22 mouse cellular contexts compared by ENCODE assay signal in the genomic region with DNA sequence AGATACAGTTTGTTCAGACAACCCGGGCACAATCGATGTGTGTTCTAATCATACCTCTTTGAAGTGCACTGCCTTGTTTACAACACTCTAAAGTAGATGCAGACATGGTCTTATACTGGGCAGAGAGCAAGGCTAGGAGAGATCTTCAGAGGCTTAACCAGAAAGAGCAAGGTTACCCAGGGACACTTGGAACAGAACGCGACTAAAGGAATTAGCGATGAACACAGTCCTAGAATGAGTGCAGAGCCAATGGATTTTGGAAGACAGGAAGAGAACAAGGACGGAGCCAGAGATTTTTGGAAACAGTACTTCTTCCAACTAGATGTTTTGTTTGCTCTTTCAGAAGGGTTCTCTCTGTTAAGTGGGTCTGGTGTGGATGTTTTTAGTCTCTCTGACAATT.
DNase-seq lines count a peak whose midpoint lies in the region; ATAC-seq lines count a peak whose summit lies in the region.
"Had no signal": no experiment of that assay in that cellular context is flagged by ENCODE, and none has a peak within 500 bp of the region (broad histone marks: within the 10 kb centered on the region; RNA-seq: fewer than 3 reads in every experiment).

No protein-coding gene starts in this region.

- intact Hi-C loops in heart, postnatal 10 days (cut with DNase I): loop anchor here (2.0 kb wide), 2 partner anchors 53 to 159 kb away; no protein-coding TSS in a partner anchor
- intact Hi-C loops in heart, postnatal 36 days (cut with DNase I): loop anchor here (2.0 kb wide), 1 partner anchor 165 kb away; the partner anchor contains the start of gene Pex7

- 84% methylated on average over 6 of the region's 6 CpGs for WGBS in intestine, embryonic 15.5 days

- no peak overlapping the region for H3K4me3 ChIP-seq in intestine, embryonic 15.5 days (replicated peaks)
- H3K4me3 ChIP-seq: embryonic facial prominence, embryonic 12.5 days; forebrain, embryonic 13.5 days; hindbrain, embryonic 13.5 days had no signal

- H3K4me1 ChIP-seq in intestine, embryonic 15.5 days (replicated peaks): no peaks in the 10 kb centered on the region
- H3K4me1 ChIP-seq: embryonic facial prominence, embryonic 12.5 days; forebrain, embryonic 13.5 days; hindbrain, embryonic 13.5 days had no signal

- no peaks in the 10 kb centered on the region for H3K27me3 ChIP-seq in intestine, embryonic 15.5 days (replicated peaks)
- H3K27me3 ChIP-seq: embryonic facial prominence, embryonic 12.5 days; forebrain, embryonic 13.5 days; hindbrain, embryonic 13.5 days had no signal

- H3K9me3 ChIP-seq in intestine, embryonic 15.5 days: no peaks in the 10 kb centered on the region
- H3K9me3 ChIP-seq: embryonic facial prominence, embryonic 12.5 days; forebrain, embryonic 13.5 days; hindbrain, embryonic 13.5 days had no signal

- peak; percentile 10 for DNase-seq in adrenal gland, postnatal 10 days
- no peak for DNase-seq in adrenal gland, postnatal 36 days
- peak; percentile 31 for DNase-seq in gastrocnemius, postnatal 25 days
- no peak for DNase-seq in gastrocnemius, postnatal 10 days
- DNase-seq in heart, postnatal 10 days: peak; percentile 50 to 63
- no peak for DNase-seq in heart, postnatal 36 days
- DNase-seq in adipocyte (ENCODE audit: low spot score): peak; percentile 19
- DNase-seq: adrenal gland, postnatal 14 days; cerebellum, adult 9-10 months; kidney, adult 9 months; kidney, postnatal 36 days; layer of hippocampus, postnatal 36 days; lung, adult 2 months; lung, postnatal 4 days; midbrain, embryonic 14.5 days had no signal

- H3K9ac ChIP-seq in intestine, embryonic 15.5 days: no peak overlapping the region
- H3K9ac ChIP-seq: embryonic facial prominence, embryonic 12.5 days; forebrain, embryonic 13.5 days; hindbrain, embryonic 13.5 days had no signal

- no peak overlapping the region for H3K27ac ChIP-seq in intestine, embryonic 15.5 days
- H3K27ac ChIP-seq: embryonic facial prominence, embryonic 12.5 days; forebrain, embryonic 13.5 days; hindbrain, embryonic 13.5 days had no signal

- H3K4me2 ChIP-seq in intestine, embryonic 15.5 days (replicated peaks): no peak overlapping the region
- H3K4me2 ChIP-seq: embryonic facial prominence, embryonic 12.5 days; forebrain, embryonic 13.5 days; hindbrain, embryonic 13.5 days; liver, embryonic 11.5 days had no signal

- H3K36me3 ChIP-seq in intestine, embryonic 15.5 days: no peaks in the 10 kb centered on the region
- H3K36me3 ChIP-seq: embryonic facial prominence, embryonic 12.5 days; hindbrain, embryonic 13.5 days had no signal

- ATAC-seq in intestine, embryonic 15.5 days: no peak
- ATAC-seq: activated CD4-positive, CD25-positive, alpha-beta regulatory T cell, adult 4 months; forebrain, embryonic 13.5 days; inflammation-experienced regulatory T-cells, adult 6 months had no signal

Comparison
In these comparisons a context has a peak if more than half of its experiments do, and no peak if none do; other contexts are left out.
1. DNase-seq: peak in adrenal gland, postnatal 10 days (single experiment), gastrocnemius, postnatal 25 days (single experiment), heart, postnatal 10 days (2 of 2) and adipocyte (single experiment); none in adrenal gland, postnatal 36 days (0 of 2), gastrocnemius, postnatal 10 days (single experiment) and heart, postnatal 36 days (0 of 2).